Mouse (Mus musculus): ENCODE results near the gene Prlhr. TPM values are rescaled to one million over a fixed set of nuclear protein-coding genes. Genes with fewer than 3 reads are reported as not detected.

Gene Prlhr
- polyA plus RNA-seq, 1 experiment from 2014 or later, result not detected

GRCm38 (mm10) chr19:60477788-60478187, 9.7 kb upstream of the Prlhr start:
- no peak overlapping the region for H3K4me2 ChIP-seq (replicated peaks; ENCODE audit: low read depth, low read length)
- 58% methylated on average over 2 of the region's 2 CpGs for WGBS
- H3K27me3 ChIP-seq (ENCODE audit: control insufficient read depth, insufficient read depth, low read length), result no peaks in the 10 kb centered on the region
- no peaks in the 10 kb centered on the region for H3K9me3 ChIP-seq (ENCODE audit: control insufficient read depth, low read depth, low read length)
- H3K9ac ChIP-seq (replicated peaks; ENCODE audit: low read depth, low read length), result no peak overlapping the region
- no peaks in the 10 kb centered on the region for H3K4me1 ChIP-seq (ENCODE audit: control insufficient read depth, insufficient read depth, low read length)
- H3K36me3 ChIP-seq (ENCODE audit: control insufficient read depth, insufficient read depth, low read length), result no peaks in the 10 kb centered on the region
- no peak for ATAC-seq (ENCODE audit: insufficient number of reproducible peaks, insufficient read depth, low FRiP score, low read depth)
- no peak overlapping the region for H3K4me3 ChIP-seq (ENCODE audit: low read depth, low read length)
- no peak overlapping the region for H3K27ac ChIP-seq (ENCODE audit: low read length)

- H3K27ac ChIP-seq (ENCODE audit: low read length), result no peak overlapping the region
- H3K4me3 ChIP-seq (ENCODE audit: low read depth, low read length), result no peak overlapping the region
- H3K27me3 ChIP-seq (ENCODE audit: control insufficient read depth, insufficient read depth, low read length), result peaks cover 20% of the 10 kb centered on the region
- H3K9ac ChIP-seq (replicated peaks; ENCODE audit: low read depth, low read length), result no peak overlapping the region
- H3K9me3 ChIP-seq (ENCODE audit: control insufficient read depth, low read depth, low read length), result no peaks in the 10 kb centered on the region
- ATAC-seq (ENCODE audit: insufficient number of reproducible peaks, insufficient read depth, low FRiP score, low read depth), result no peak
- H3K36me3 ChIP-seq (ENCODE audit: control insufficient read depth, insufficient read depth, low read length), result no peaks in the 10 kb centered on the region
- WGBS, result 2% methylated on average over 10 of the region's 10 CpGs
- H3K4me1 ChIP-seq (ENCODE audit: control insufficient read depth, insufficient read depth, low read length), result no peaks in the 10 kb centered on the region; the same call in 1 of the 2 replicates
- H3K4me2 ChIP-seq (replicated peaks; ENCODE audit: low read depth, low read length), result no peak overlapping the region
These were observed 742 bp upstream of the Prlhr start for GRCm38 (mm10) chr19:60468846-60469245.

GRCm38 (mm10) chr19:60467588-60468007, 506 bp downstream of the Prlhr start:
- peaks cover 20% of the 10 kb centered on the region for H3K27me3 ChIP-seq (ENCODE audit: control insufficient read depth, insufficient read depth, low read length)
- H3K4me1 ChIP-seq (ENCODE audit: control insufficient read depth, insufficient read depth, low read length), result peaks cover 4% of the 10 kb centered on the region; the same call in 1 of the 2 replicates
- no peaks in the 10 kb centered on the region for H3K9me3 ChIP-seq (ENCODE audit: control insufficient read depth, low read depth, low read length)
- no peak overlapping the region for H3K9ac ChIP-seq (replicated peaks; ENCODE audit: low read depth, low read length)
- peak overlapping the region; percentile 9; the same call in 1 of the 2 replicates for H3K4me3 ChIP-seq (ENCODE audit: low read depth, low read length)
- H3K4me2 ChIP-seq (replicated peaks; ENCODE audit: low read depth, low read length), result peak overlapping the region; percentile 39
- ATAC-seq (ENCODE audit: insufficient number of reproducible peaks, insufficient read depth, low FRiP score, low read depth), result no peak
- H3K27ac ChIP-seq (ENCODE audit: low read length), result no peak overlapping the region
- 18% methylated on average over 31 of the region's 31 CpGs for WGBS
- H3K36me3 ChIP-seq (ENCODE audit: control insufficient read depth, insufficient read depth, low read length), result no peaks in the 10 kb centered on the region

GRCm38 (mm10) chr19:60466953-60467570, 1.0 kb downstream of the Prlhr start:
- no peaks in the 10 kb centered on the region for H3K36me3 ChIP-seq (ENCODE audit: control insufficient read depth, insufficient read depth, low read length)
- no peak overlapping the region for H3K27ac ChIP-seq (ENCODE audit: low read length)
- peak overlapping the region; percentile 9; the same call in 1 of the 2 replicates for H3K4me3 ChIP-seq (ENCODE audit: low read depth, low read length)
- peaks cover 20% of the 10 kb centered on the region for H3K27me3 ChIP-seq (ENCODE audit: control insufficient read depth, insufficient read depth, low read length)
- ATAC-seq (ENCODE audit: insufficient number of reproducible peaks, insufficient read depth, low FRiP score, low read depth), result no peak
- H3K9me3 ChIP-seq (ENCODE audit: control insufficient read depth, low read depth, low read length), result no peaks in the 10 kb centered on the region
- peak overlapping the region; percentile 39 for H3K4me2 ChIP-seq (replicated peaks; ENCODE audit: low read depth, low read length)
- WGBS, result 4% methylated on average over 41 of the region's 41 CpGs
- H3K4me1 ChIP-seq (ENCODE audit: control insufficient read depth, insufficient read depth, low read length), result peaks cover 4% of the 10 kb centered on the region; the same call in 1 of the 2 replicates
- H3K9ac ChIP-seq (replicated peaks; ENCODE audit: low read depth, low read length), result no peak overlapping the region

GRCm38 (mm10) chr19:60465726-60466125, 2.4 kb downstream of the Prlhr start:
- Histone ChIP-seq H3K36me3 (ENCODE audit: control insufficient read depth, insufficient read depth, low read length) (no peaks in the 10 kb centered on the region), H3K27me3 (ENCODE audit: control insufficient read depth, insufficient read depth, low read length) (peaks cover 20% of the 10 kb centered on the region), H3K4me3 (ENCODE audit: low read depth, low read length) (no peak overlapping the region), H3K4me2 (replicated peaks; ENCODE audit: low read depth, low read length) (no peak overlapping the region), H3K9ac (replicated peaks; ENCODE audit: low read depth, low read length) (no peak overlapping the region), H3K9me3 (ENCODE audit: control insufficient read depth, low read depth, low read length) (no peaks in the 10 kb centered on the region), H3K4me1 (ENCODE audit: control insufficient read depth, insufficient read depth, low read length) (peaks cover 4% of the 10 kb centered on the region; the same call in 1 of the 2 replicates), H3K27ac (ENCODE audit: low read length) (no peak overlapping the region)
- WGBS, result 69% methylated on average over 2 of the region's 2 CpGs
- ATAC-seq (ENCODE audit: insufficient number of reproducible peaks, insufficient read depth, low FRiP score, low read depth), result no peak

GRCm38 (mm10) chr19:60463896-60464295, 4.2 kb downstream of the Prlhr start:
- 21% methylated on average over 3 of the region's 3 CpGs for WGBS
- Histone ChIP-seq H3K27me3 (ENCODE audit: control insufficient read depth, insufficient read depth, low read length) (peaks cover 20% of the 10 kb centered on the region), H3K27ac (ENCODE audit: low read length) (no peak overlapping the region), H3K9me3 (ENCODE audit: control insufficient read depth, low read depth, low read length) (no peaks in the 10 kb centered on the region), H3K4me1 (ENCODE audit: control insufficient read depth, insufficient read depth, low read length) (peaks cover 4% of the 10 kb centered on the region; the same call in 1 of the 2 replicates), H3K9ac (replicated peaks; ENCODE audit: low read depth, low read length) (no peak overlapping the region), H3K4me2 (replicated peaks; ENCODE audit: low read depth, low read length) (no peak overlapping the region), H3K4me3 (ENCODE audit: low read depth, low read length) (no peak overlapping the region), H3K36me3 (ENCODE audit: control insufficient read depth, insufficient read depth, low read length) (no peaks in the 10 kb centered on the region)
- peak; percentile 42; the same call in 1 of the 2 replicates for ATAC-seq (ENCODE audit: insufficient number of reproducible peaks, insufficient read depth, low FRiP score, low read depth)

- WGBS, result 60% methylated on average over 3 of the region's 3 CpGs
- Histone ChIP-seq H3K36me3 (ENCODE audit: control insufficient read depth, insufficient read depth, low read length) (no peaks in the 10 kb centered on the region), H3K4me2 (replicated peaks; ENCODE audit: low read depth, low read length) (no peak overlapping the region), H3K27me3 (ENCODE audit: control insufficient read depth, insufficient read depth, low read length) (peaks cover 16% of the 10 kb centered on the region), H3K9ac (replicated peaks; ENCODE audit: low read depth, low read length) (no peak overlapping the region), H3K9me3 (ENCODE audit: control insufficient read depth, low read depth, low read length) (no peaks in the 10 kb centered on the region), H3K27ac (ENCODE audit: low read length) (no peak overlapping the region), H3K4me3 (ENCODE audit: low read depth, low read length) (no peak overlapping the region), H3K4me1 (ENCODE audit: control insufficient read depth, insufficient read depth, low read length) (peaks cover 4% of the 10 kb centered on the region; the same call in 1 of the 2 replicates)
- ATAC-seq (ENCODE audit: insufficient number of reproducible peaks, insufficient read depth, low FRiP score, low read depth), result no peak
These were observed 4.7 kb downstream of the Prlhr start for GRCm38 (mm10) chr19:60463440-60463839.

- H3K27ac ChIP-seq (ENCODE audit: low read length), result no peak overlapping the region
- H3K4me3 ChIP-seq (ENCODE audit: low read depth, low read length), result no peak overlapping the region
- H3K36me3 ChIP-seq (ENCODE audit: control insufficient read depth, insufficient read depth, low read length), result no peaks in the 10 kb centered on the region
- H3K27me3 ChIP-seq (ENCODE audit: control insufficient read depth, insufficient read depth, low read length), result no peaks in the 10 kb centered on the region
- H3K9ac ChIP-seq (replicated peaks; ENCODE audit: low read depth, low read length), result no peak overlapping the region
- no peak overlapping the region for H3K4me2 ChIP-seq (replicated peaks; ENCODE audit: low read depth, low read length)
- ATAC-seq (ENCODE audit: insufficient number of reproducible peaks, insufficient read depth, low FRiP score, low read depth), result no peak
- 73% methylated on average over 2 of the region's 2 CpGs for WGBS
- H3K9me3 ChIP-seq (ENCODE audit: control insufficient read depth, low read depth, low read length), result no peaks in the 10 kb centered on the region
- peaks cover 4% of the 10 kb centered on the region; the same call in 1 of the 2 replicates for H3K4me1 ChIP-seq (ENCODE audit: control insufficient read depth, insufficient read depth, low read length)
These were observed 6.6 kb downstream of the Prlhr start for GRCm38 (mm10) chr19:60461476-60461875.

- Histone ChIP-seq H3K27ac (ENCODE audit: low read length) (no peak overlapping the region), H3K9me3 (ENCODE audit: control insufficient read depth, low read depth, low read length) (no peaks in the 10 kb centered on the region), H3K27me3 (ENCODE audit: control insufficient read depth, insufficient read depth, low read length) (no peaks in the 10 kb centered on the region), H3K9ac (replicated peaks; ENCODE audit: low read depth, low read length) (no peak overlapping the region), H3K4me2 (replicated peaks; ENCODE audit: low read depth, low read length) (no peak overlapping the region), H3K36me3 (ENCODE audit: control insufficient read depth, insufficient read depth, low read length) (no peaks in the 10 kb centered on the region), H3K4me1 (ENCODE audit: control insufficient read depth, insufficient read depth, low read length) (peaks cover 4% of the 10 kb centered on the region; the same call in 1 of the 2 replicates), H3K4me3 (ENCODE audit: low read depth, low read length) (no peak overlapping the region)
- no peak for ATAC-seq (ENCODE audit: insufficient number of reproducible peaks, insufficient read depth, low FRiP score, low read depth)
- WGBS, result 48% methylated on average over 3 of the region's 3 CpGs
These were observed 8.4 kb downstream of the Prlhr start for GRCm38 (mm10) chr19:60459680-60460079.
